Mouse (Mus musculus) cerebellum, postnatal 14 days (tissue): ENCODE measurements around the gene Ankle2.

ENCODE experiments used
- DNase-seq, 2 experiments: peaks; one replicate each; pipeline ENCODE4 v3.0.0; 2021; ENCODE audit warnings: mixed read lengths in 2 of 2

Gene Ankle2

GRCm38 (mm10) chr5:110285156-110285555 lies 54.4 kb downstream of the Ankle2 start:
- DNase-seq = peak in 1 of 2 experiments; percentile 10

DNA sequence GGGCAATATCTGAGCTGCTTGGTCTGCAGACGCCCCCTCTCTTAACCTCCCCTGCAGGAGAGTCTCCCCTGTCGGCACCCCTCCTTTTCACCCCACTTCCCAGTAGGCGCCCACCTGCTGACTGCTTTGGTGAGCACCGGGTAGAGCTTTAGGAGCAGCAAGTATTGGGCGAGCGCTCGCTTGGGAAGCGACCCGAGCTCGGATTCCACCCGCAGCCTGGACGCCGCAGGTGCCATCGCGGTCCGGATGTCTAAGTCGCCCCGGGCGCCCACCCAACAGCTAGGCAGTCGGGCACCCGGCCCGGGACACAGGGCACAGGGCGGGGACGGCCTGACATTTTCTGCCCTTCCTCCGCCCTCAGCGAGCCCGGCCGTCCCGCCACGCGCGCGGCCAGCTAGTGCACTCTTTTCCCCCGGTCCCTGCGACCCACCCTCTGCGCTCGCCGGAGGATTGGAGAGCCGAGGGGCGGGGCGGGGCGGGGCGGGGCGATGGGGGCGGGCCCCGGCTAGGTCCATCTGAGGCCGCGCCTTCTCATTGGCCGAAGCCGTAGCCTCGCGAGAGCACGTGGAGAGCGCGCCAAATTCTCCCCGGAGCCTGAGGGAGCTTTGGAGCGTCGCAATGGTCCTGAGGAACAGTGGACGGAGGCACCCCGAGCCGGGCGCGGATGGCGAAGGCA lies 55.1 kb downstream of the Ankle2 start, which contains the start of the genes Pxmp2 and Pole:
Pxmp2 (minus strand) TSS at position 417 of the 676 bp plus-strand sequence.
Pole (plus strand) TSS at position 537 of the 676 bp plus-strand sequence.
- DNase-seq = peak; percentile 92 to 94

DNA sequence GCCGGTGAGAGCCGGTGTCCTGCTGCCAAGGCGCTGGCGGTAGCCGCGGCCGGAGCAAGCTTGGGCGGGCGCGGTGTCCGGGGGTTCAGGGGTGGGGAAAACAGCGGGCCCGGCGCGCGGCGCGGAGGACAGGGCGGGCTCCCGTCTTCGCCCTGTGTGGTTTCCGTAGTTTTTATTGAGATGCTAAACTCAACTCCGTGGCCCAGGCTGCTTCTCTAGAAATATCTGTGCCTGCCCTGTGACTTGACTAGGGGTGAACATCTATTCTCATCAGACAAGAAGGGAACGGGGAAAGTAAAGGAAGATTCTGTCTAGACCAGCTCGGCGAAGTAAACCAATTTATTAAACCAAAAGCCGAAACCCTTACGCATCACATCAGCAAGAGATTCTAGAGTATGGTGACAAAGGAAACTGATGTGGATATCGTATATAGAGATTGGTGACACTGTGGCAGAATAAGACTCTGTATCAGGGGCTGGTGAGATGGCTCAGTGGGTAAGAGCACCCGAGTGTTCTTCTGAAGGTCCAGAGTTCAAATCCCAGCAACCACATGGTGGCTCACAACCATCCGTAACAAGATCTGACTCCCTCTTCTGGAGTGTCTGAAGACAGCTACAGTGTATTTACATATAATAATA lies 55.8 kb downstream of the Ankle2 start:
- no peak for DNase-seq

- DNase-seq = no peak
Measured at GRCm38 (mm10) chr5:110287084-110287475, 56.3 kb downstream of the Ankle2 start.

DNA sequence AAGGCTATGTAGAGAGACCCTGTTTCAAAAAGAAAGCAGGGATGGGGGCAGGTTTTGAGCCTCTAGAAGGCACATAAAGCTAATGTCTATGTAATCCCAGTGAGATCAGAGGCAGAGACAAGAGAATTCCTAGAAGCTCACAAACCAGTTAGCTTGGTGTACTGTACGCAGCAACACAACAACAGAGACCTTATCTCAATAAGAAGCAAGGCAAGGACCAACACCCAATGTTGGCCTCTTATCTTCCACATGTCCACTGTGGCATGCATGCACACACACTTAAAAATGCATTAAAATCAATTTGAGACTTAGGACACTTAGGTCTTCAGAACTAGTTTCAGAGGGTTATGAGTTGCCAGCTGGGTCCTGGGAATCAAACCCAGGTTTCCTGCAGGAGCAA lies 60.8 kb downstream of the Ankle2 start:
- DNase-seq = no peak

DNA sequence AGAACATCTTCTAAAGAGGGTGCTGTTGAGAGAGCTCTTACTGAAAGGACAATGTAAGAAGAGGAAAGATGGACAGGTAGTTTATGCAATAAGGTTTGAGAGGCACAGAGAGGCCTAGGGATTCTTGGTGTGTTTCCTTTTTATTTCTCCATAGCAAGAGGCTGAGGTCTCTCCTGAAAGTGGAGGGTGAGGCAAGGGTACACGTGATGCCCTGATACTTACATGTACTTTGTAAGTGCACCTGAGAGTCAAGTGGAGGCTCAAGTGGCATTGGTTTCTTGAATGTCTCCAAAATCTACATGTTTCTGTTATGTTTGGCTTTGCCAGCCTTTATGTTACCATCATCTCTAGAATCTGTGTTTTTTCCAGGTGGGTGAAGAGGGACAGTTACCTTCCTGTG lies 65.8 kb downstream of the Ankle2 start:
- DNase-seq = no peak

- DNase-seq = no peak
Measured at GRCm38 (mm10) chr5:110300591-110300990, 69.8 kb downstream of the Ankle2 start.
